Mouse (Mus musculus) limb, embryonic 14.5 days (tissue): ENCODE data around the gene Zfp683. TPM values are rescaled to one million over a fixed set of nuclear protein-coding genes. Genes with fewer than 3 reads are reported as not detected.

Experiments used
- ATAC-seq: fragments of 200-750 bp; cut with Nextera tagmentation; 2 replicates; pipeline ENCODE4 v1.8.0; 2017; ENCODE audit warnings: low read depth, moderate number of reproducible peaks, moderate TSS enrichment; ENCODE audit not compliant: low FRiP score
- DNase-seq: peaks from one replicate; pipeline ENCODE4 v3.0.0-alpha.2; 2015; ENCODE audit warnings: low spot score
- H3K27ac ChIP-seq: fragments of 300-500 bp; sonication (generic); replicated peaks from 2 replicates; pipeline ENCODE4 v1.5.1; 2014; ENCODE audit warnings: low read depth, mild to moderate bottlenecking, low read length, moderate library complexity, mixed read lengths
- H3K27me3 ChIP-seq: fragments of 300-500 bp; sonication (generic); 2 replicates; pipeline ENCODE4 v1.6.1; 2014; ENCODE audit warnings: low read length, mixed read lengths; ENCODE audit not compliant: control insufficient read depth, insufficient read depth
- H3K36me3 ChIP-seq: fragments of 300-500 bp; sonication (generic); 2 replicates; pipeline ENCODE4 v1.6.1; 2014; ENCODE audit warnings: mild to moderate bottlenecking, low read length, moderate library complexity, mixed read lengths; ENCODE audit not compliant: control insufficient read depth, insufficient read depth
- H3K4me1 ChIP-seq: fragments of 300-500 bp; sonication (generic); 2 replicates; pipeline ENCODE4 v1.6.1; 2014; ENCODE audit warnings: antibody characterized with exemption, low read length, mixed read lengths; ENCODE audit not compliant: control insufficient read depth, insufficient read depth
- H3K4me2 ChIP-seq: fragments of 300-500 bp; sonication (generic); replicated peaks from 2 replicates; pipeline ENCODE4 v1.6.1; 2014; ENCODE audit warnings: low read depth, mild to moderate bottlenecking, low read length, moderate library complexity; ENCODE audit not compliant: severe bottlenecking
- H3K4me3 ChIP-seq: fragments of 300-500 bp; sonication (generic); replicated peaks from 2 replicates; pipeline ENCODE4 v1.5.1; 2014; ENCODE audit warnings: low read length
- H3K9ac ChIP-seq: fragments of 300-500 bp; sonication (generic); 2 replicates; pipeline ENCODE4 v1.6.1; 2014; ENCODE audit warnings: mild to moderate bottlenecking, low read depth, low read length, moderate library complexity; ENCODE audit not compliant: severe bottlenecking
- H3K9me3 ChIP-seq: fragments of 300-500 bp; sonication (generic); 2 replicates; pipeline ENCODE4 v1.6.1; 2016; ENCODE audit warnings: low read length; ENCODE audit not compliant: control insufficient read depth
- POLR2A ChIP-seq: fragments of 200-500 bp; IDR thresholded peaks from 2 replicates; pipeline ENCODE4 v1.8.0; 2012; ENCODE audit warnings: inconsistent platforms, mild to moderate bottlenecking, moderate library complexity, borderline replicate concordance; ENCODE audit not compliant: insufficient read depth, insufficient read length; ENCODE audit errors: extremely low read depth
- WGBS: fragments of 180-500 bp; shearing (Covaris S2); extraction: QIAGEN DNeasy Blood & Tissue Kit; methylation state at CpG from one replicate; pipeline ENCODE4 v1.1.7; 2014; 5-methylcytosine and 5-hydroxymethylcytosine counted together
- polyA plus RNA-seq, 2 experiments: library from polyadenylated mRNA; depleted of rRNA in 1 of 2; stranded (reverse) in 1 of 2; unstranded in 1 of 2; fragments of >200 nt; fragmentation: Nextera tagmentation in 1 of 2; extraction: Ambion mirVana in 1 of 2; gene quantifications; 2 replicates each; pipeline versions ENCODE4 v1.2.1 to v1.2.3; 2012 to 2014

Zfp683 gene
- polyA plus RNA-seq (2012; rRNA removed) (0.04 and 0.08 TPM in 2 replicates), polyA plus RNA-seq (2014; fragmentation: Nextera tagmentation; extraction: Ambion mirVana) (not detected in 2 replicates)

DNA sequence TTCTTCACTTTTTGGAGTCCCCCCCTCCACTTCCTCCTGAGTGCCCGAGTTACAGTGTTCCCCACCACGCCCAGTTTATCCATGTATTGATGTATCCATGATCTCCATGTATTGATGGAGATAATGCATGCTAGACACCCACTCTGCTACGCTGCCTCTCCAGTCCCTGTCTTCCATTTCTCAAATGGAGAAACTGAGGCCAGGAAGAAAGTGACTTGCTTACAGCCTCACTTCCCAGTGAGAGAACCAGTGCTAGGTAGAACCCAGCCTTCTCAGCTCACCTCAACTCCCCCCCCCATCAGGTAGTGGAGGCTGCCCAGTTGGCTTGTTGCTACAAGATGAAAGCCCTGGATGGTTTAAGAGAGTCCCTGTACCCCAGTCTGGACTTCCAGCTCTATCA is at the start of gene Zfp683:
Zfp683 (plus strand) TSS at position 301 of the 400 bp plus-strand sequence.
- no peak for TF ChIP-seq POLR2A
- Histone ChIP-seq H3K4me3 (no peak within 1 kb of the TSS), H3K9me3 (no peaks in the 10 kb centered on the region), H3K27me3 (no peaks in the 10 kb centered on the region), H3K4me2 (no peak within 1 kb of the TSS), H3K4me1 (0 out of 2 replicates have a peak, but pooled peaks cover 4% of the 10 kb centered on the region), H3K9ac (no peak within 1 kb of the TSS), H3K27ac (no peak within 1 kb of the TSS), H3K36me3 (no peaks in the 10 kb centered on the region)
- ATAC-seq (no peak), DNase-seq (no peak)
- WGBS: 80% methylated on average over 3 of the region's 3 CpGs

DNA sequence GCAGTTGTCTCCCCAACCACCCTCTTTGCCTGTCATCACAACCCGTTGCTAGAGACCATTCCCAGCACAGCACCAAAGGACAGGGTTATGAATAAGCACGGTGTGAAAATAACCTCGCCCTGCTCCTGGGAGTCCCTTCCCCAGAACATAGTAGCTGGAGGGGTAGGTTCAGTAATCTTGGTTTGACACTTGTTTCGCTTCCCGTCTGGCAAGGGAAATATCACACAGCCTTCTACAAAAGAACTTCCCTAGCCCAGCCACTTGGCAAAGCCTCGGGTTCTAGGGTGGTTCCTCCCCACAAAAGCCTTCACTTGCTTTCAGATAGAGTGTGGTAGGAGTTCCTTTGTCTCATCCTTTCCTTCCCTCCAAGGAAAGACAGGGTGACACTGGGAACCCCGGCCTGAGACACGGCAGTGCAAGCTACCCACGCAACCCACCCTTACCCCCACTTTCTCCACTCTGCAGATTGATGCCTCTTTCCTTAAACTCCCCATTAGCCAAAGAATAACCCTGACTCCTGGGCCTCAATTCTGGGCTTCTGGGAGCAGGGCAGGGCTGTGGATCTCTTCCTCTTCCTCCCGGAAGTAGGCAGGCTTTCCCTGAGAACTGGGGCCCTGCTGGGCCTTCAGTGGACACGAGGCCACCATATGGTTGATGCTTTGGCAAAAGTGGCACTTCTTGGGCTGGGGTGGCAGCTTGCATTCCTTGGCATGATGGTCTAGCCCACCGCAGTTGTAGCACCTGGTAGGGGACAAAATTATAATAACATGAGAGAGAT is 47.9 kb upstream of the Zfp683 start:
- DNase-seq (no peak), ATAC-seq (no peak)
- Histone ChIP-seq H3K27me3 (no peaks in the 10 kb centered on the region), H3K4me3 (no peak overlapping the region), H3K9me3 (no peaks in the 10 kb centered on the region), H3K9ac (no peak overlapping the region), H3K4me1 (no peaks in the 10 kb centered on the region), H3K4me2 (no peak overlapping the region), H3K27ac (no peak overlapping the region), H3K36me3 (no peaks in the 10 kb centered on the region)
- TF ChIP-seq POLR2A: no peak
- WGBS: 86% methylated on average over 12 of the region's 12 CpGs

DNA sequence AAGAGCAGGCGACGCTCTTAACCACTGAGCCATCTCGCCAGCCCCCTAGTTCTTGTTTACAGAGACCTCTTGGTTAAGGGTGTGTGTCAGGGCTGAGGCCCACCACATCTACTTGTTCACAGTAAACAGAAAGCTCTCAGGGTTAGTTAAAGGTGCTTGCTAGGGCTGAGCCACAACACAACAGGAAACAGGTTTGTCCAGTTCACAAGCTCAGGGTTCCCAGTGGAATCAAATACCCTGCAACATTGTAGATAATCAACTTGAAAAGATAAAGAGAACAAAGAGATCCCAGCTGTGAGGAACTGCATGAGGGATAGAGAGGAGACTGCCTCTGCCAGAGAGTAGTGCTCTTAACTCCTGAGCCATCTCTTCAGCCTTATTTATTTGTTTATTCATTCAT is 46.8 kb upstream of the Zfp683 start:
- 89% methylated on average over 3 of the region's 3 CpGs for WGBS
- Histone ChIP-seq H3K4me1 (no peaks in the 10 kb centered on the region), H3K27me3 (no peaks in the 10 kb centered on the region), H3K36me3 (no peaks in the 10 kb centered on the region), H3K4me3 (no peak overlapping the region), H3K9me3 (no peaks in the 10 kb centered on the region), H3K9ac (no peak overlapping the region), H3K4me2 (no peak overlapping the region), H3K27ac (no peak overlapping the region)
- no peak for TF ChIP-seq POLR2A
- DNase-seq (no peak), ATAC-seq (no peak)

DNA sequence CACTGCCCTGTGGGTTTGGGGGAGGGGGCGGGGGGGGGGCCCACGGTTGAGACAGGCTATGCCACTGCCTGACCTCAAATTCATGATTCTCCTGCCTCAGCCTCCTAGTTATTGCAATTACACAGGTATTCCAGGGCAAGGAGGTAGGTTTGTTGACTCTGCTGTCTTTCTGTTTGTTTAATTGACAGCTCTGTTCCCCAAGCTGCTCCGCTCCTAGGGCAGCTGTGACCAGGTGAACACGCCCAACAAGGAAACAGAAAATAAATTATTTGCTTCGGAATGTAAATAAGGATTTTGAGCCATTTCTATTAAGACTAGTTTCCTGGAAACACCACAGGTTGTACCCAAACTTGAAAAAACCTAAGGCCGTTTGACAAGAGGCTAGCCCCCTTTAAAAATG is 43.9 kb upstream of the Zfp683 start:
- Histone ChIP-seq H3K36me3 (no peaks in the 10 kb centered on the region), H3K9ac (no peak overlapping the region), H3K27ac (no peak overlapping the region), H3K27me3 (no peaks in the 10 kb centered on the region), H3K4me3 (no peak overlapping the region), H3K4me2 (no peak overlapping the region), H3K4me1 (no peaks in the 10 kb centered on the region), H3K9me3 (no peaks in the 10 kb centered on the region)
- no peak for TF ChIP-seq POLR2A
- ATAC-seq: no peak
- WGBS: 70% methylated on average over 6 of the region's 6 CpGs
- no peak for DNase-seq

DNA sequence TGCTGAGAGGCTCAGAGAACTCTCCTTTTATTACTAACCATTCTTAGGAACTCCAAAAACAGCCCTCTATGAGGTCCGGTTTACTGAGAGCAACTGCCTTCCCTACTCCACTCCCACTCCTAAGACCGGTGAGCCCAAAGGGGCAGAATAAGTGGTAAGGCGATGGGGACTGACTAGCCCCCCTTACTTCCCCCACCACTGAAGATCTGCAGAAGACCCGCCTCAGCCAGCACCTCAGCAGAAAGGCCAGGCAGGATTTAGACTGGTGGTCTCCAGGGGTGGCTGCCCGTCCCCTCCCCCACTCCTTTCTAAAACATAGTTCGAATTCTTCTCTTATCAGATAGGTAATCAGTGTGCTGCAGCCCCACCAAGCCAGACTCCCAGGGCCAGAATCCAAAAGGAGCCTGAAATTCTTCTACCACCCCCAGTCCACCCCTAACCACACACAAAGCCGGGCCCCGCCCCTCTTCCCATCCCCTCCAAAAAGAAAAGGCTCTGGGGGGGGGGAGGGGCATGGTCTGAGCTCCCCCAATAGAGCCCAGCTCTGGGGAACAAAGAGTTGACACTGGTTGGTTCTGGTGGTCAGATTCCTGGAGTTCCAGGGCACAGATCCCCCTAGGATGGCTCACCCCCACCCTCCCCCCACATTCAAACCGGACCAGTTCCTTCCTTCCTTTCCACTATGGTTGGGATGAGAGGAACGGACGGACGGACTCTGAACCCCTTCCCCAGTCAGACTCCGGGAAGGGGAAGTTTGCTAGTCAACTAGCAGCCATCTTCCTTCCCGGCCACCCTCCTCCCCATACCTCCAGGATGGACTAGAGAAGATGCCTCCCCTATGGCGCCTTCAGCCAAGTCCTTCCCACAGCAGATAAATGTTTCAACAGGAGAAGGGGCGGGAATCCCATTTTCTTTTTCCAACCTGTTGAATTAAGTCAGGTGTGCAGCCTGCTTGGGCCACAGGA is 41.9 kb upstream of the Zfp683 start:
- ATAC-seq (no peak), DNase-seq (no peak)
- Histone ChIP-seq H3K27ac (no peak overlapping the region), H3K9me3 (no peaks in the 10 kb centered on the region), H3K9ac (no peak overlapping the region), H3K27me3 (no peaks in the 10 kb centered on the region), H3K36me3 (no peaks in the 10 kb centered on the region), H3K4me2 (no peak overlapping the region), H3K4me3 (no peak overlapping the region), H3K4me1 (no peaks in the 10 kb centered on the region)
- WGBS: 25% methylated on average over 16 of the region's 16 CpGs
- TF ChIP-seq POLR2A: no peak
